Mouse (Mus musculus): Measurements from ENCODE around the gene Eif3l. TPM values are rescaled to one million over a fixed set of nuclear protein-coding genes. Genes with fewer than 3 reads are reported as not detected.

Eif3l gene
- polyA plus RNA-seq, 1 experiment from 2014 or later, result 182 TPM

GRCm38 (mm10) chr15:79071117-79072039, 3.6 kb upstream of the Eif3l start:
- Histone ChIP-seq H3K9ac (replicated peaks; ENCODE audit: low read length) (no peak overlapping the region), H3K27ac (replicated peaks; ENCODE audit: low read depth, low read length) (no peak overlapping the region), H3K4me2 (ENCODE audit: low read length) (no peak overlapping the region), H3K9me3 (ENCODE audit: control insufficient read depth, low read length) (no peaks in the 10 kb centered on the region), H3K4me1 (ENCODE audit: control insufficient read depth, insufficient read depth, low read length) (peaks cover 12% of the 10 kb centered on the region), H3K27me3 (ENCODE audit: control insufficient read depth, insufficient read depth, low read length) (no peaks in the 10 kb centered on the region), H3K4me3 (replicated peaks; ENCODE audit: low read depth, low read length) (no peak overlapping the region), H3K36me3 (ENCODE audit: control insufficient read depth, insufficient read depth, low read length) (peaks cover under 1% of the 10 kb centered on the region; the same call in 1 of the 2 replicates)
- DNase-seq (peak; percentile 42), ATAC-seq (ENCODE audit: low FRiP score, low TSS enrichment) (no peak)
- WGBS, result 70% methylated on average over 5 of the region's 5 CpGs

- peaks cover 12% of the 10 kb centered on the region for H3K4me1 ChIP-seq (ENCODE audit: control insufficient read depth, insufficient read depth, low read length)
- H3K27me3 ChIP-seq (ENCODE audit: control insufficient read depth, insufficient read depth, low read length), result no peaks in the 10 kb centered on the region
- no peaks in the 10 kb centered on the region for H3K9me3 ChIP-seq (ENCODE audit: control insufficient read depth, low read length)
- no peak overlapping the region for H3K27ac ChIP-seq (replicated peaks; ENCODE audit: low read depth, low read length)
- no peak overlapping the region for H3K4me3 ChIP-seq (replicated peaks; ENCODE audit: low read depth, low read length)
- H3K4me2 ChIP-seq (ENCODE audit: low read length), result no peak overlapping the region
- ATAC-seq (ENCODE audit: low FRiP score, low TSS enrichment), result no peak
- DNase-seq, result no peak
- no peak overlapping the region for H3K9ac ChIP-seq (replicated peaks; ENCODE audit: low read length)
- peaks cover 24% of the 10 kb centered on the region for H3K36me3 ChIP-seq (ENCODE audit: control insufficient read depth, insufficient read depth, low read length)
These were observed 1.2 kb upstream of the Eif3l start for GRCm38 (mm10) chr15:79073752-79074151.

GRCm38 (mm10) chr15:79074446-79074845, 533 bp upstream of the Eif3l start:
- Histone ChIP-seq H3K4me2 (ENCODE audit: low read length) (peak overlapping the region; percentile 70), H3K27me3 (ENCODE audit: control insufficient read depth, insufficient read depth, low read length) (no peaks in the 10 kb centered on the region), H3K36me3 (ENCODE audit: control insufficient read depth, insufficient read depth, low read length) (peaks cover 31% of the 10 kb centered on the region), H3K4me3 (replicated peaks; ENCODE audit: low read depth, low read length) (peak overlapping the region; percentile 59), H3K27ac (replicated peaks; ENCODE audit: low read depth, low read length) (peak overlapping the region; percentile 71), H3K9ac (replicated peaks; ENCODE audit: low read length) (peak overlapping the region; percentile 64; the same call in 1 of the 2 replicates), H3K9me3 (ENCODE audit: control insufficient read depth, low read length) (no peaks in the 10 kb centered on the region), H3K4me1 (ENCODE audit: control insufficient read depth, insufficient read depth, low read length) (peaks cover 12% of the 10 kb centered on the region)
- no peak for DNase-seq
- 39% methylated on average over 10 of the region's 10 CpGs for WGBS
- no peak for ATAC-seq (ENCODE audit: low FRiP score, low TSS enrichment)

GRCm38 (mm10) chr15:79075658-79076365, 833 bp downstream of the Eif3l start:
- H3K9ac ChIP-seq (replicated peaks; ENCODE audit: low read length), result peak overlapping the region; percentile 64
- no peak overlapping the region; the same call in 1 of the 2 replicates for H3K27ac ChIP-seq (replicated peaks; ENCODE audit: low read depth, low read length)
- 40% methylated on average over 15 of the region's 15 CpGs for WGBS
- peak overlapping the region; percentile 59 for H3K4me3 ChIP-seq (replicated peaks; ENCODE audit: low read depth, low read length)
- no peaks in the 10 kb centered on the region for H3K9me3 ChIP-seq (ENCODE audit: control insufficient read depth, low read length)
- H3K36me3 ChIP-seq (ENCODE audit: control insufficient read depth, insufficient read depth, low read length), result peaks cover 43% of the 10 kb centered on the region
- DNase-seq (no peak), ATAC-seq (ENCODE audit: low FRiP score, low TSS enrichment) (no peak)
- H3K27me3 ChIP-seq (ENCODE audit: control insufficient read depth, insufficient read depth, low read length), result no peaks in the 10 kb centered on the region
- H3K4me1 ChIP-seq (ENCODE audit: control insufficient read depth, insufficient read depth, low read length), result peaks cover 12% of the 10 kb centered on the region
- H3K4me2 ChIP-seq (ENCODE audit: low read length), result peak overlapping the region; percentile 70

GRCm38 (mm10) chr15:79079567-79079966, 4.6 kb downstream of the Eif3l start:
- no peak overlapping the region for H3K4me2 ChIP-seq (ENCODE audit: low read length)
- no peaks in the 10 kb centered on the region for H3K9me3 ChIP-seq (ENCODE audit: control insufficient read depth, low read length)
- no peak overlapping the region for H3K27ac ChIP-seq (replicated peaks; ENCODE audit: low read depth, low read length)
- no peak overlapping the region for H3K9ac ChIP-seq (replicated peaks; ENCODE audit: low read length)
- peaks cover 81% of the 10 kb centered on the region for H3K36me3 ChIP-seq (ENCODE audit: control insufficient read depth, insufficient read depth, low read length)
- H3K4me1 ChIP-seq (ENCODE audit: control insufficient read depth, insufficient read depth, low read length), result peaks cover 7% of the 10 kb centered on the region
- no peak overlapping the region for H3K4me3 ChIP-seq (replicated peaks; ENCODE audit: low read depth, low read length)
- no peaks in the 10 kb centered on the region for H3K27me3 ChIP-seq (ENCODE audit: control insufficient read depth, insufficient read depth, low read length)
- 97% methylated on average over 7 of the region's 7 CpGs for WGBS
- ATAC-seq (ENCODE audit: low FRiP score, low TSS enrichment), result no peak
- DNase-seq, result no peak

GRCm38 (mm10) chr15:79092284-79092683, 17.3 kb downstream of the Eif3l start:
- Histone ChIP-seq H3K27ac (replicated peaks; ENCODE audit: low read depth, low read length) (no peak overlapping the region), H3K9ac (replicated peaks; ENCODE audit: low read length) (no peak overlapping the region), H3K27me3 (ENCODE audit: control insufficient read depth, insufficient read depth, low read length) (no peaks in the 10 kb centered on the region), H3K4me2 (ENCODE audit: low read length) (no peak overlapping the region), H3K4me3 (replicated peaks; ENCODE audit: low read depth, low read length) (no peak overlapping the region), H3K36me3 (ENCODE audit: control insufficient read depth, insufficient read depth, low read length) (peaks cover 84% of the 10 kb centered on the region), H3K9me3 (ENCODE audit: control insufficient read depth, low read length) (no peaks in the 10 kb centered on the region), H3K4me1 (ENCODE audit: control insufficient read depth, insufficient read depth, low read length) (no peaks in the 10 kb centered on the region)
- WGBS, result 91% methylated on average over 6 of the region's 6 CpGs
- DNase-seq (no peak), ATAC-seq (ENCODE audit: low FRiP score, low TSS enrichment) (no peak)

GRCm38 (mm10) chr15:79093083-79093839, 18.3 kb downstream of the Eif3l start:
- peak; percentile 15 for DNase-seq
- peaks cover 77% of the 10 kb centered on the region for H3K36me3 ChIP-seq (ENCODE audit: control insufficient read depth, insufficient read depth, low read length)
- 75% methylated on average over 7 of the region's 7 CpGs for WGBS

GRCm38 (mm10) chr15:79095483-79095882, 20.5 kb downstream of the Eif3l start:
- peaks cover 55% of the 10 kb centered on the region for H3K36me3 ChIP-seq (ENCODE audit: control insufficient read depth, insufficient read depth, low read length)
- H3K9ac ChIP-seq (replicated peaks; ENCODE audit: low read length), result no peak overlapping the region
- ATAC-seq (ENCODE audit: low FRiP score, low TSS enrichment) (no peak), DNase-seq (no peak)
- no peak overlapping the region for H3K4me3 ChIP-seq (replicated peaks; ENCODE audit: low read depth, low read length)
- H3K4me1 ChIP-seq (ENCODE audit: control insufficient read depth, insufficient read depth, low read length), result no peaks in the 10 kb centered on the region
- H3K27me3 ChIP-seq (ENCODE audit: control insufficient read depth, insufficient read depth, low read length), result no peaks in the 10 kb centered on the region
- H3K9me3 ChIP-seq (ENCODE audit: control insufficient read depth, low read length), result no peaks in the 10 kb centered on the region
- no peak overlapping the region for H3K4me2 ChIP-seq (ENCODE audit: low read length)
- WGBS, result 86% methylated on average over 5 of the region's 5 CpGs
- no peak overlapping the region for H3K27ac ChIP-seq (replicated peaks; ENCODE audit: low read depth, low read length)

More at GRCm38 (mm10) chr15:79093083-79093839, 18.3 kb downstream of the Eif3l start:
- no peak overlapping the region for H3K4me3 ChIP-seq (replicated peaks; ENCODE audit: low read depth, low read length)
- no peaks in the 10 kb centered on the region for H3K27me3 ChIP-seq (ENCODE audit: control insufficient read depth, insufficient read depth, low read length)
- no peaks in the 10 kb centered on the region for H3K4me1 ChIP-seq (ENCODE audit: control insufficient read depth, insufficient read depth, low read length)
- no peaks in the 10 kb centered on the region for H3K9me3 ChIP-seq (ENCODE audit: control insufficient read depth, low read length)
- H3K4me2 ChIP-seq (ENCODE audit: low read length), result no peak overlapping the region
- H3K9ac ChIP-seq (replicated peaks; ENCODE audit: low read length), result no peak overlapping the region
- H3K27ac ChIP-seq (replicated peaks; ENCODE audit: low read depth, low read length), result no peak overlapping the region
- ATAC-seq (ENCODE audit: low FRiP score, low TSS enrichment), result no peak

All from midbrain, embryonic 14.5 days (tissue).